Mouse (Mus musculus): Measurements from ENCODE around the gene Phka1.

Phka1 gene

GRCm38 (mm10) chrX:102475555-102475954 is 168.5 kb downstream of the Phka1 start:
- no peak for DNase-seq (ENCODE audit: low spot score in 2 of 2)
